Mouse (Mus musculus) 3134 (cell line): ENCODE results near the gene Hnrnpl.

Source experiments
- DNase-seq: peaks from one replicate; pipeline ENCODE4 v3.0.0-alpha.2; 2011; ENCODE audit warnings: low spot score; ENCODE audit not compliant: insufficient read length; ENCODE audit errors: extremely low read depth

Hnrnpl gene

DNA sequence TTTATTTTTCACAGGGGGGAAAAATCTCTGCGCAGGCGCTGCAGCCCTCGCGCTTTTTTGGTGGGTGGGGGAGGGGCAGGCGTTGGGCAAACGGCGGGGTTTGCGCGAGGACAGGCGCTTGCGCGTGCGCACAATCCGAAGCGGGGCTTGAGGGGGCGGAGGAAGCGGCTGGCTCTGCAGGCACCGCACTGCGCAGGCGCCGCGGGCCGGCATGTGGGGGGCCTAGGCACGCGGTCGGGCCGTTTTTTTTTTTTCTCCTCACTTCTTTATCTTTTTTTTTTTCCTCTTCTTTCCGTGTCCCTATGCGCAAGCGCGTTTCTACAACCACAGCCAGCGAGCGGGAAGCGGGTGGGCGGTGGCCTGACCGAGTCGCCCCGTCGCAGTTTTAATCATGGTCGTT, 2.9 kb downstream of the Hnrnpl start:
- peak; percentile 92 for DNase-seq

DNA sequence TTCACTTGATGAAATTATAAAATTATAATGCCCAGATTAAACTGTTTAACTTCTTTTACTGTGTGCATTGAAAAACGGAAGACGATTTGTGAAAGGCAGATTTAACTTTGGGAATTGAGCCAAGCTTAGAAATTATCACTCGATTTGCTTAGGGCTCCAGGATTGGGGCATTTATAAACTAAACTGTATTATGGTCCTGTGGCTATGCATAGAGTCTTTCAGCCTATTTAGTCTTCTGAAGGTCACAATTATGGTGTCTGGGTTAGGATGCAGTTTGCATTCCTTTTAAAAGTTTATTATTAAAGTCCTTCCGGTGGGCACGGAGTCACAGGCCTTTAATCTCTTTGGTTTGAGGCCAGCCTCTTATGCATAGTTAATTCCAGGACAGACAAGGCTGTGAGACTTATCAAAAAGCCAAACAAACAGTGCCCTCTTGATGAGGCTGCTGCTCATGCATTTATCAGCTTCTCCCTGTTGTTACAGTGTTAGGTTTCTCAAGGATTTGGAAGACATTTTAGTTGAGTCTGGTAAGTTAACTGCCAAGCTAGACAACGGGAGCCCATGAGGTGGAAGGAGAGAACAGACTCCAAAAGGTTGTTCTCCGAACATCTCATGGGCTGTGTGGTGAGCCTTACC, 3.4 kb downstream of the Hnrnpl start:
- no peak for DNase-seq

DNA sequence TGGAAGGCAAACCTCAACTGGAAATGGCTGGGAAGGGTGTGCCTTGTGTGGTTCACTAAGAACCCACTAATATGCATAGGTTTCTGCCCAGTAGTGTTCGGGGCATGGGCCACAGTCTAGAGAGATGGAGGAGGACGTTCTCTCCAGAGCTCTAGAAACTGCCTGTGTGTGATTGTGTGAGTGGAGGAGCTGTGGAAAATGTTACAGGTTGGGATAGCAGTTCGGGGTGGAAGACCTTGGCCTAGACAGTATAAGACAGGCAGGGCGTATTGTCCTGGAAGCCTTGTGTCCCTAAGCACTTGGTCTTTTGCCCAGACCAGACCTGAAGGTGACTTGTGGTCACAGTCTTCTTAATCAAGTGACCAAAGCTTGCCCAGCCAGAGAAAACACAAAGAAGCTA, 4.1 kb downstream of the Hnrnpl start:
- DNase-seq: no peak

DNA sequence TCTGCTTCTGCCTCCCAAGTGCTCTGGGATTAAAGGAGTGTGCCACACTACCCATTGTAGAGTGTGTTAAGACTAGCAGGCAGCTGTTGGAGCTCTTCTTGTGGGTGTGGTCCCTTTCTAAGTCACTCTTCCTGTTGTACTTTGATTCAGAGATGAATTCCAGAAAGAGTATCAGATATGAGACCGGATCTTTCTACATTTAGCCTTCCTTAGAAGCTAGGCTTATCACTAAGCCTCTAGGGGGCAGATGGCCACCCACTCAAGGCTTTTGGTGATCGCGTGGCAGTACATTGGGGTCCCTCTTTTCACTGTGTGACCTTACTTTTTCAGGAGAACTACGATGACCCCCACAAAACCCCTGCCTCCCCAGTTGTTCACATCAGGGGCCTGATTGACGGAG, 4.6 kb downstream of the Hnrnpl start:
- DNase-seq: no peak

DNA sequence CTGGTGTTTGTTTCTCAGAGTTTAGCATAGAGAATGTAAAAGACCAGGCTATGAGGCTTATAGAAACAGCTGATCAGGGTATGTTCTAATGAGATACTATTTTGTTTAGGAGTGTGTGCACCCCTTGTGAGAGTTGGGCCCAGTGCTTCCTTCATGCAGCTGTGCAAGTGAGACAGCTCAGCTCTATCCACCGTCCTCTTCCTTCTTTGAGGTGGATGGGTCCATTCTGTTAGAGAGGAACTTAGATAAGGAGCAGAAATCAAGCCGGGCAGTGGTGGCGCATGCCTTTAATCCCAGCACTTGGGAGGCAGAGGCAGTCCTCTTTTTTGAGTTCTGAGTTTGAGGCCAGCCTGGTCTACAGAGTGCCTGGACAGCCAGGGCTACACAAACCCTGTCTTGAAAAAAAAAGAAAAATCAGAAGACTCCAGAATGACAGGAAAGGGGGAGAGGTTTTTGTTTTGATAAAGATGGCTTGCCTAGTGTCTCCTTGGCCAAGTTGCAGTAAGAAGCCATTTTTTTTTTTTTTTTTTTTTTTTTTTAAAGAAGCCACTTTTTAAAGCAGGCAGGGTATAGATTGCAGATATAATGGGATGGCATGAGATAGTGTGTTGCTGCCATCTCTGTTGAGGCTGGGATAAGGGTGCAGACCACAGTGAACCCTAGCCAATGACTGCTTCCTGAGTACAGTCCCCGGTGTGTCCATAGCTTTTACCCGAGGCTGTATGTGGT, 6.1 kb downstream of the Hnrnpl start:
- no peak for DNase-seq

DNA sequence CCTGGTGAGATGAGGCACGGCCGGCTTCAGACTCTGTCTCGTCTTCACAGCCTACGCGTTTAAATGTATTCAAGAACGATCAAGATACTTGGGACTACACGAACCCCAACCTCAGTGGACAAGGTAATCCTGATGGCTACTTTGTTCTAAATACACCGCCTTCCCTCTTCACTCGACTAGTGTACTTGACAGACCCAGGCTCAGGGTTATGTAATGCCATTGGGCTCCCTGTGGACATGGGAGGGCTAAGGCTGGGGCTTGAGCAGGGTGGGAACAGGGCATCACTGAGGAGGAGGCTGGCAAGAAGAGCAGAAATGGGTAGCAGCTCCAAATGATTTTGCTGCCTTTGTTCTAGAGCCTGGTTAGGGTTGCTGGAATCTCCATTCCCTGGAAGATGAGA, 6.9 kb downstream of the Hnrnpl start:
- no peak for DNase-seq

DNA sequence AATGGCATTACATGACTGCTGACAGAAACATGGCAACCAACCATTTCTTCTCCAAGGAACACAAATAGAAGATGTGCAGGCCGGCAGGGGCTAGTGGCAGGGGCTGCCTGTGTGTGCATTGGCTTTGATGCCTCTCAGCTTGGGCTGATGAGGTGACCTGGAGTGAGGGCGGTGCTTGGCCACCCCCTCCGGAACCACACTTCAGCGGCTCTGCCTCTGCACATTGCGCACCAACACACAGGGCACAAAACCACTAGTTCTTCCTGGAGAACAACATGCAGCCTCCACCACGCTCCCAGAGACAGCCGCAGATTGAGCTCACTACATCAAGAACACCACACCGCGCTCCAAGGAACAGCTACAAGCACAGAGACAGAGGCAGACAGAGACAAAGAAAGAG, 7.9 kb downstream of the Hnrnpl start:
- no peak for DNase-seq

DNA sequence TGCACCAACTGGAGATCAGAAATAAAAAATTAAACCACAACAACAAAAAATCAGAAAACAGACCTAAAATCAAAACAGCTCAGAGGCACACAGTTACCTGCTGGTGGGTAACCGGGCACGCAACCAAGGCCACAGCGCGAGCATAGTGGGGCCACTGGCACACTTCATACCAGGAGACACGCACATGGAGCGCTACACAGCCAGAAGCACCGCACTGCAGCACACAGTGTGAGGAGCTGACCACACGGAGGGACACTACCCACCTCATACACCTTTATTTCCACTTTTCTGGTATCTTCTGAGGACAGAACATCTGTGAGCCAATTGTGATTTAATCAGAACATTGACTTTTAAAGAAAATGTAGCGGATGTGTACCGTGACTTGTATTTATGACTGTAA, 8.6 kb downstream of the Hnrnpl start:
- DNase-seq: no peak

DNA sequence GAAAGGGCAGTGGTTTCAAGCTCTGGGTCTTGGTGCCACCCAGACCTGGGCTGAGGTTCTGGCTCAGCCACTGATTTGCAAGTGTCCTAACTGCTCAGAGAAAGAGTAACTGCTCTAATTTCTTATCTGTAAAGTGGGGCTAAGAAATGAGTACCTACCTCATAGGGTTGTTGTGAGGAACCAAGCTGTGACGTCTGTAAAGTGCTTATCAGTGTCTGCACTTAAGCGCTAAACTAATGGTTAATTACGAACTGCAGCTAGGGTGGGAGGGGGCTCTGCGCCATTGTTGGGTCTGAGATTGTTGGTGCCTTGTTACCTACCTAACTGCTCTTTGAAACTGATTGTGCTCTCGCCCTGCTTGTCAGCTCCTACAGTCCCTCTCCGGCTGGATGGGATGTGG, 9.2 kb downstream of the Hnrnpl start:
- DNase-seq: no peak

DNA sequence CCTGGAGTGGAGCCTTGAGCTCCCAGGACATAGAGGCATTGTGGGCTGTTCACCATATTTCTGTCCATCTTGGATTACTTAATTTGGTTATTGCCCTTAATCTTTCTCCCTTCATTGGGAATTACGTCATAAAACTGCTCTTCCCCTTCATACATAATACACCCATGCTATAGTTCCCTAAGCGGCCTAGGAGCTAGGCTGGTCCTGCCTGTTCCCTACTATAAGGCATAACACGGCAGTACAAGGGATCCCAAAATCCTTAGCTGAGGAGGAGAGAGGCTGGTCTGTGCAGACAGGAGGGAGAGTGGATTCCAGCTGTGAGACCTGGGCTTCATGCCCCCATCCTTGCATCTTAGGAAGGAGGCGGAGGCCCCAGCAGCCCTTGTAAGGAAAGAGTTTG, 9.6 kb downstream of the Hnrnpl start:
- no peak for DNase-seq

DNA sequence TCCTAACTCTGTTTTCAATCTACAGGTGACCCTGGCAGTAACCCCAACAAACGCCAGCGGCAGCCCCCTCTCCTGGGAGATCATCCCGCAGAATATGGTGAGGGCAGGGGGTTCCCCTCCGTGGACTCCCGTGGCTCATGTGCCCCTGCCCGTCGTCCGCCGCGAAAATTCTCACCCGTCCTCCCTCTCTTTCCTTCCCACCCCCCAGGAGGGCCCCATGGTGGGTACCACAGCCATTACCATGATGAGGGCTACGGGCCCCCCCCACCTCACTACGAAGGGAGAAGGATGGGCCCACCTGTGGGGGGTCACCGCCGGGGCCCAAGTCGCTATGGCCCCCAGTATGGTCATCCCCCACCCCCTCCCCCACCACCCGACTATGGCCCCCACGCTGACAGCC, 10.1 kb downstream of the Hnrnpl start:
- DNase-seq: no peak

DNA sequence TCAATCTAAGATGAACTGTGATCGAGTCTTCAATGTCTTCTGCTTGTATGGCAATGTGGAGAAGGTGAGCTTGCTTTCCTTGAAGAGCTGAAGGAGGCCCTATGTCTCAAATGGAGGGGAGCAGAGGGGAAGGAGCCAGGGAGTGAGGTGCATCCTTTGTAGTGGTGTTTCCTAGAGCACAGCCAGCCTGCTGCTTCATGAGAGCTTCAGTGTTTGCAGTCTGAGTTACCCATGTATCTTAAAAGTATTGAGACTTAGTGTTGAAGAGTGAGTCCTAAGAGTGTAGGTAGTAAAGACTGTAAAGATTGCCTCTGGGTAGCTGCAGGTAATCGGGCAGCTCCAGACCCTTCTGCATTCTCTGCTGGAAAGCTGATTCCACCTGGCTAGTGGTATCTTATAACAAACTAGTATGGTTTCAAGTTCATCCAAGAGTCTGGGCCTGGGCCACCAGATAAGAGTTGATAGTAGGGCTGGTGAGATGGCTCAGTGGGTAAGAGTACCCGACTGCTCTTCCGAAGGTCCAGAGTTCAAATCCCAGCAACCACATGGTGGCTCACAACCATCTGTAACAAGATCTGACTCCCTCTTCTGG, 10.6 kb downstream of the Hnrnpl start:
- no peak for DNase-seq

DNA sequence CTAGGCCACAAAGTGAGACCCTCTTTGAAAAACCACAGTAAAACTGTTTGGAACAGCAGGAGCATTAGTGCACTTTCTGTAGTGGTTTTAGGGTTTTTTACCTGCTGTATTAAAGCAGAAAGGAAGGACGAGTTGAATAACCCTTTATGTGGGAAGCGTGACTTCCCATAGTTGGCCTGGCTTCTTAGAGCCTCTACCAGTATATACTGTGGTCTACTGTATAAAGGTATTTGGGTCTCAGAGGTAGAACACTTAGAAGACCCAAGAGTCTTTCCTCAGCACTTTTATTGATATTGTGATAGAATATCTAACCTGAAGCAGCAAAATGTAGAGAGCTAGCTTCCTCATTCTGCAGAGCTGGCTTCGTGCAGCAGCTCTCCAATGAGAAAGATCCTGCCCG, 11.2 kb downstream of the Hnrnpl start:
- DNase-seq: no peak

DNA sequence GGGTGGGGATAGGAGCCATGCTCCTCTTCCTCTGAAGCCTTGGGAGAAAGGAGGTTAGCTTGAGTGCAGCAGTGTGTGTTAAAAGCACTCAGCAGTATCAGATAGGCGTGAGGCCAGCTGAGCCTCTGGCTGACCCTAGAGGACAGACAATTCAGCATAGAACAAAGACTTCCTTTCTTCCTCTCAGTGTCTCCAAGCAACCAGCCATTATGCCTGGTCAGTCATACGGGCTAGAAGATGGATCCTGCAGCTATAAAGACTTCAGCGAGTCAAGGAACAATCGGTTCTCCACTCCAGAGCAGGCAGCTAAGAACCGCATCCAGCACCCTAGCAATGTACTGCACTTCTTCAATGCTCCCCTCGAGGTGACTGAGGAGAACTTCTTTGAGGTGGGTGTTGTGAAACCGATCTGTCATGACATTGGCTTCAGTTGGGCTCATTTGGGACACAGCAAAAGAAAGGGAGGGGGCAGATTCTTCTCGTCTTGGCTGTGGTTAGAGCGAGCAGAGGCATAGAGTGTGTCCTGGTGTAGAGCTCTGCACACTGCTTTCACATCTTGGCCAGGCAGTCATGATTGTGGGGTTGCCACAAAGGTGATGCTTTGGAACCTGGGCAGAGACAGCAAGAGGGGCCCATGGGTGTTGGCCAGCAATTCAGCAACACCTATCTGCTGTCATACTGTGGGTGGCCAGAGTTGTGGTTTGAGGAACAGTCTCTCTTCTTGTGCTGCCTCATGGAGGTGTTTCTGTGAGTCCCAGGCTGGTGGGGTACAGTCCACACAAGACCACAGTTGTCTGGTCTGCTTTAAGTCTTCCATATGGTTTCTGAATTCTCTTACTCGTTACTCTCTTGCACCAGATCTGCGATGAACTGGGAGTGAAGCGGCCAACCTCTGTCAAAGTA, 12.3 kb downstream of the Hnrnpl start:
- no peak for DNase-seq

DNA sequence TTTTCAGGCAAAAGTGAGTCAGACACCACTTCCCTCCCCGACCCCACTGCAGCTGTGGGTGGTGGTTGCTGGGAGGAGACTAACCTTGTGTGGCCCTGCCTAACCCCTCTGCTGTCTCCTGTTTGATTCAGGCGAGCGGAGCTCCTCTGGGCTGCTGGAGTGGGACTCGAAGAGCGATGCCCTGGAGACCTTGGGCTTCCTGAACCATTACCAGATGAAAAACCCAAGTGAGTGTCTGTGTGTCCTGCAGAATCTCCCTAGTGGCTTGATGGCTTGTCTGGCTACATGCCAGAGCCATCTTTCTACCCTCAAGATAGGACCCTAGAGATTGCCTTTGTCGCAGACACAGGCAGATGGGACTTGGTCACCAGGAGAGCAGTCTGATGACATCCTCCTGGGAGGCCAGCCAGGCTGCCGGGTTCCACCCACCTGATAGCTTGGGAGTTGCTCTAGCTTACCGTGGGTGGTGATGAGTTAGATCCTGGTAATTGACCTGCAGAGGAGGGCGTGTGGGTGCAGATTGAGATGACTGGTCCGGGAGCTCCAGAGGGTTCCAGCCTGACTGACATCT, 13.0 kb downstream of the Hnrnpl start:
- peak; percentile 51 for DNase-seq

DNA sequence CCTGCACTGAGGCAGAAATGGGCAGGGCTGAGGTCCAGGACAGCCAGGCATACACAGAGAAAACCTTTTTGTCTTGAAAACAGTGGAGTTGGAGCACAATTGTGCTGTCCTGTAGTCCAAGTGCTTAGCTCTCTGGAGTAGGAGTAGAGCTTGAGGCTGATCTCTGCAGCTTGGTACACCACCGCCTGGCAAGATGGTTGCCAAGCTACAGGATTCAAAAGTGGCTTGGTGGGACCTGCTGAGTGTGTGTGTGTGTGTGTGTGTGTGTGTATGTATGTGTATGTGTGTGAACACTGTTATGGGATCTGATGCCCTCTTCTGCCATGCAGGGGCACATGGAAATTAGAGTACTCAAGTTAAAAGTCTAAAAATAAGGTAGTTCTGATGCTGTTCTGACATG, 14.2 kb downstream of the Hnrnpl start:
- DNase-seq: no peak

DNA sequence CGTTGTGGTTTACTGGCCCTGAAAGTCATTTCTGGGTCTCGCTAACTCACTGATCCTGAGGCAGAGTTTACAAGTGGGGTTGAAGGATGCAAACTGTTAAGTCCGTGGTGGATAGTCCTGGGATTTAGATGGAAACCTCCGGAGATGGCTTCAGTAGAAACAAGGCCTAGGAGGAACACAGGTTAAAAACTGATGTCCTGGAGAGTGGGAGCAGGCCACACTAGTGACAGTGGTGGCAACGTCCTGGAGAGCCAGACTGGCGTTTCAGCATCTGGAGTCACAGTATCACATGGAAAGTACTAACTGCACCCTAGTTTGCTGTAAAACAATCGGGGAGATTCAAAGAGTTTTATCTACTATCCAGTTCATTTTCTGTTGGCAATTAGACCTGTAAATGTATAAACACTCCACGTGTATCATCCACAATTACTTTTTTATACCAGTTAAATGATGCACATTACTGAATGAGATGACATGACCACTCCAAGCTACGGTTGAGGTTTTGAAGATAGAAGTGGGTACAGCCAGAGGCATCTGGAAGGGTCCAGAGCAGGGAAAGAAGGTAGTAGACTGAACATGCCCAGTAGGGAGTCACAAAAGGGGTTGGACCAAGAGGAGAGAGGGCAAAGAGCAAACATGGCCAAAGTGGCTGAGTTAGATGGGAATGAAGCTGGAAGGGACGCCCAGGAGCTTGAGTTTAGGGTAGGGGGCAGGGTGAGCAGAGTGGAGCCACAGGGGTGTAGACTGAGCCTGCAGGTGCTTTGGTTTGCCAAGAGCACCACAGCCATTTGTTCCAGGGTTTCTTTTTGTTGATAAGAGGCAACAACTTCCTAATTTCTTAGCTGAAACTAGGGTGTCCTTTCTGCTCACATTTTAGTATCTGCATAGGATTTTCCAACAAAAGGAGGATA, 14.9 kb downstream of the Hnrnpl start:
- no peak for DNase-seq

DNA sequence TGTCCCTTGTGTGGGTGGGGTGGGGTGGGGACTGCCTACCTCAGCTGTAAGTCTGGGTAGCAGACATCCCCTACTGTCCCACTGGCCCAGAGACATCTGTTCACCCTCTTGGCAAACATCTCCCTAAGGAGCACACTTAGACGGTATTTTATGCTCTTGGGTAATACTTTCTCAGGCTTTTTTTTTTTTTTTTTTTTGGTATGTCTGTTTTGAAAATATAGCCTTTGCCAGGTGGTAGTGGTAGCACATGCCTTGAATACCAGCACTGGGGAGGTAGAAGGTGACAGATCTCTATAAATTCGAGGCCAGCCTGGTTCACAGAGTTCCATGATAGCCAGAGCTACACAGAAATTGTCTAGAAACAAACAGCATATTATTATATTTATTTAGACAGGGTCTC, 15.6 kb downstream of the Hnrnpl start:
- DNase-seq: no peak

DNA sequence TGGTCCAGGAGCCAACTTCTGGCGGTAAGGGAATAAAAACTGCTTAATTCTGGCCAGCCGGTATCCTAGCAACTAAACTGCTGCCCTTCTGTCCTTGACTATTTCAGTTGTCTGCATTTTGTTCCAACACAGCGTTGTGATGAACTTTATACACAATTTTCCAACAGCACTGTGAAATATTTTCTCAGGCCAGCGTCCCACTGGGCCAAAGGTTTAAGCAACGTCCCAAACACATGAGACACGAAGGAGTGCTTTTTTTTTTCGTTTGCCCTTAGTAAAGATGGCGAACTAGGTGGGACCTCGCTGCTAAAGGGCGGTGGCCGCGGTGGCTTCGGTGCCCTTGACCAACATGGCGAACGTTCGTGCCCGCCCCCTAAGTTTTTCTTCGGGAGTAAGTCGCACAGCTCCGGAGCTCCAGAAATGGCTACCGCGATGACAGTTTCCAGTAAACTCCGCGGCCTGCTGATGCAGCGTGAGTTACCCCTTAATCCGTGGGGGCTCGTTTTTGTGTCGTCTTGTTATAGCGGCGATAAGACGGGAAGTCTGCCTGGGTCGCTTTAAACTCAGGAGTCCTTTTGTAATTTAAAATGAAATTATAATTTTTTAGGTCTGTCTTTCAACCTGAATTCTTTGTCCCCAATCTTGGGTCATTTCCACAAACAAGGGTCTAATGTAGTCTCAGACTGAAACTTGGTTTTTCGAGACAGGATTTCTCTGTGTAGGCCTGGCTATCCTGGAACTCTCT, 16.8 kb downstream of the Hnrnpl start, which contains the start of gene Ech1:
TSS of gene Ech1 (plus strand) at position 277 of the 745 bp plus-strand sequence.
- DNase-seq: peak; percentile 93
